Mouse (Mus musculus) hindbrain, postnatal 0 days (tissue): ENCODE measurements around the gene Palld. TPM values are rescaled to one million over a fixed set of nuclear protein-coding genes. Genes with fewer than 3 reads are reported as not detected.

Source experiments
- ATAC-seq: fragments of 200-750 bp; cut with Nextera tagmentation; 2 replicates; pipeline ENCODE4 v1.8.0; 2017; ENCODE audit warnings: mild to moderate bottlenecking, moderate TSS enrichment, moderate library complexity
- DNase-seq: peaks from one replicate; pipeline ENCODE4 v3.0.0-alpha.2; 2015; ENCODE audit warnings: low spot score
- H3K27ac ChIP-seq: fragments of 300-500 bp; sonication (generic); 2 replicates; pipeline ENCODE4 v1.5.1; 2014; ENCODE audit warnings: mild to moderate bottlenecking
- H3K27me3 ChIP-seq: fragments of 300-500 bp; sonication (generic); 2 replicates; pipeline ENCODE4 v1.6.1; 2014; ENCODE audit warnings: low read length, mixed read lengths; ENCODE audit not compliant: insufficient read depth
- H3K36me3 ChIP-seq: fragments of 300-500 bp; sonication (generic); 2 replicates; pipeline ENCODE4 v1.6.1; 2014; ENCODE audit warnings: low read length, mixed read lengths; ENCODE audit not compliant: insufficient read depth
- H3K4me1 ChIP-seq: fragments of 300-500 bp; sonication (generic); 2 replicates; pipeline ENCODE4 v1.6.1; 2014; ENCODE audit warnings: antibody characterized with exemption, low read length, mixed read lengths; ENCODE audit not compliant: insufficient read depth
- H3K4me2 ChIP-seq: fragments of 300-500 bp; sonication (generic); 2 replicates; pipeline ENCODE4 v1.6.1; 2014; ENCODE audit warnings: low read depth, mild to moderate bottlenecking, low read length, moderate library complexity, mixed read lengths
- H3K4me3 ChIP-seq: fragments of 300-500 bp; sonication (generic); 2 replicates; pipeline ENCODE4 v1.5.1; 2014; ENCODE audit warnings: low read length
- H3K9ac ChIP-seq: fragments of 300-500 bp; sonication (generic); replicated peaks from 2 replicates; pipeline ENCODE4 v1.6.1; 2014; ENCODE audit warnings: mild to moderate bottlenecking, low read length, moderate library complexity, mixed read lengths
- H3K9me3 ChIP-seq: fragments of 300-500 bp; sonication (generic); 2 replicates; pipeline ENCODE4 v1.6.1; 2016; ENCODE audit warnings: low read length, mixed read lengths
- CTCF ChIP-seq: IDR thresholded peaks from 2 replicates; pipeline ENCODE4 v1.5.1; 2016; ENCODE audit warnings: antibody characterized with exemption, control low read depth, low read depth
- WGBS: fragments of 180-500 bp; shearing (Covaris S2); extraction: QIAGEN DNeasy Blood & Tissue Kit; methylation state at CpG from one replicate; pipeline ENCODE4 v1.1.7; 2014; 5-methylcytosine and 5-hydroxymethylcytosine counted together
- polyA plus RNA-seq: library from polyadenylated mRNA; unstranded; fragments of >200 nt; fragmentation: Nextera tagmentation; extraction: Ambion mirVana; gene quantifications from 2 replicates; pipeline ENCODE4 v1.2.1, GENCODE M21; 2015
- total RNA-seq: library from RNA; depleted of rRNA; stranded (reverse); fragments of >200 nt; gene quantifications from 2 replicates; pipeline ENCODE4 v1.2.3, GENCODE M21; 2014

Palld gene
- total and polyA plus RNA-seq, 2 experiments from 2014 or later = 3.5 to 14.0 TPM

- no peak overlapping the region for H3K4me3 ChIP-seq
- H3K9ac ChIP-seq = no peak overlapping the region
- no peaks in the 10 kb centered on the region for H3K9me3 ChIP-seq
- H3K27ac ChIP-seq = no peak overlapping the region
- no peak overlapping the region for H3K4me2 ChIP-seq
- no peak for TF ChIP-seq CTCF
- no peaks in the 10 kb centered on the region for H3K4me1 ChIP-seq
- no peaks in the 10 kb centered on the region for H3K27me3 ChIP-seq
- no peaks in the 10 kb centered on the region for H3K36me3 ChIP-seq
- DNase-seq = no peak
- WGBS = 83% methylated on average over 5 of the region's 5 CpGs
- no peak for ATAC-seq
These were observed 369.7 kb downstream of the Palld start for GRCm38 (mm10) chr8:61532831-61533230.

- Histone ChIP-seq H3K27ac (no peak overlapping the region), H3K4me2 (no peak overlapping the region), H3K4me1 (no peaks in the 10 kb centered on the region), H3K4me3 (no peak overlapping the region), H3K9me3 (no peaks in the 10 kb centered on the region), H3K27me3 (no peaks in the 10 kb centered on the region), H3K9ac (no peak overlapping the region), H3K36me3 (no peaks in the 10 kb centered on the region)
- ATAC-seq (no peak), DNase-seq (no peak)
- 68% methylated on average over 22 of the region's 22 CpGs for WGBS
- peak; percentile 57 for TF ChIP-seq CTCF
These were observed 370.3 kb downstream of the Palld start for GRCm38 (mm10) chr8:61531944-61532795.

GRCm38 (mm10) chr8:61528642-61529041 lies 373.8 kb downstream of the Palld start:
- no peak overlapping the region for H3K9ac ChIP-seq
- no peak overlapping the region for H3K27ac ChIP-seq
- H3K27me3 ChIP-seq = no peaks in the 10 kb centered on the region
- H3K4me3 ChIP-seq = no peak overlapping the region
- DNase-seq = no peak
- no peaks in the 10 kb centered on the region for H3K9me3 ChIP-seq
- no peak overlapping the region for H3K4me2 ChIP-seq
- no peak for ATAC-seq
- TF ChIP-seq CTCF = no peak
- no peaks in the 10 kb centered on the region; the same call in 1 of the 2 replicates for H3K36me3 ChIP-seq
- WGBS = 65% methylated on average over 6 of the region's 6 CpGs
- no peaks in the 10 kb centered on the region for H3K4me1 ChIP-seq

DNA sequence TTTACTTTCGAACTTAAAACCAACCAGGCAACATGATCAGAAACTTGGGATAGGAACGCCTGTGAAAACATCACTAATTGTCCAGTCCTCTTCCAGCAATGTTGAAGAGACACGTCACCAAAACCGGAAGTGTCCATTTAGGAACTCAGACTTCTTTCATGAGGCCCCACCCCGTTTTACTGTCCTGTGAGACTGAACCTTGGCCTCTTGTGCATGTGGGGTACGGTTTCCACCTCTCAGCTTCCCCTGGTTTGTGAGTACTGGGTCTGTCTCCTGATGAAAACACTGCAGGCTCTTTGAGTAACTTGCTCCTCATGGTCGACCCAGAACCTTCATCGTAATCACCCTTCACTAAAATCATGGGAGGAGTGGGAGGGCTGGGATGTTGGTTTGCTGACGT lies 374.3 kb downstream of the Palld start:
- Histone ChIP-seq H3K4me3 (no peak overlapping the region), H3K9me3 (no peaks in the 10 kb centered on the region)
- ATAC-seq = no peak

GRCm38 (mm10) chr8:61527037-61527436 lies 375.5 kb downstream of the Palld start:
- DNase-seq = no peak
- WGBS = 89% methylated on average over 14 of the region's 14 CpGs
- Histone ChIP-seq H3K27ac (no peak overlapping the region), H3K4me1 (no peaks in the 10 kb centered on the region), H3K4me2 (no peak overlapping the region), H3K27me3 (no peaks in the 10 kb centered on the region), H3K4me3 (no peak overlapping the region), H3K9me3 (no peaks in the 10 kb centered on the region), H3K9ac (no peak overlapping the region), H3K36me3 (no peaks in the 10 kb centered on the region; the same call in 1 of the 2 replicates)
- no peak for TF ChIP-seq CTCF
- ATAC-seq = no peak

More for the DNA sequence above, 374.3 kb downstream of the Palld start:
- no peaks in the 10 kb centered on the region for H3K4me1 ChIP-seq
- no peak overlapping the region for H3K27ac ChIP-seq
- no peak for TF ChIP-seq CTCF
- H3K27me3 ChIP-seq = no peaks in the 10 kb centered on the region
- H3K9ac ChIP-seq = no peak overlapping the region
- 91% methylated on average over 9 of the region's 9 CpGs for WGBS
- H3K36me3 ChIP-seq = no peaks in the 10 kb centered on the region; the same call in 1 of the 2 replicates
- no peak overlapping the region for H3K4me2 ChIP-seq
- DNase-seq = no peak

GRCm38 (mm10) chr8:61522132-61522531 lies 380.4 kb downstream of the Palld start:
- Histone ChIP-seq H3K9me3 (no peaks in the 10 kb centered on the region), H3K27me3 (no peaks in the 10 kb centered on the region), H3K4me3 (no peak overlapping the region), H3K4me1 (no peaks in the 10 kb centered on the region), H3K36me3 (no peaks in the 10 kb centered on the region; the same call in 1 of the 2 replicates), H3K9ac (no peak overlapping the region), H3K4me2 (no peak overlapping the region), H3K27ac (no peak overlapping the region)
- DNase-seq (peak; percentile 69), ATAC-seq (no peak)
- WGBS = 3% methylated on average over 1 of the region's 1 CpGs
- TF ChIP-seq CTCF = peak; percentile 66

DNA sequence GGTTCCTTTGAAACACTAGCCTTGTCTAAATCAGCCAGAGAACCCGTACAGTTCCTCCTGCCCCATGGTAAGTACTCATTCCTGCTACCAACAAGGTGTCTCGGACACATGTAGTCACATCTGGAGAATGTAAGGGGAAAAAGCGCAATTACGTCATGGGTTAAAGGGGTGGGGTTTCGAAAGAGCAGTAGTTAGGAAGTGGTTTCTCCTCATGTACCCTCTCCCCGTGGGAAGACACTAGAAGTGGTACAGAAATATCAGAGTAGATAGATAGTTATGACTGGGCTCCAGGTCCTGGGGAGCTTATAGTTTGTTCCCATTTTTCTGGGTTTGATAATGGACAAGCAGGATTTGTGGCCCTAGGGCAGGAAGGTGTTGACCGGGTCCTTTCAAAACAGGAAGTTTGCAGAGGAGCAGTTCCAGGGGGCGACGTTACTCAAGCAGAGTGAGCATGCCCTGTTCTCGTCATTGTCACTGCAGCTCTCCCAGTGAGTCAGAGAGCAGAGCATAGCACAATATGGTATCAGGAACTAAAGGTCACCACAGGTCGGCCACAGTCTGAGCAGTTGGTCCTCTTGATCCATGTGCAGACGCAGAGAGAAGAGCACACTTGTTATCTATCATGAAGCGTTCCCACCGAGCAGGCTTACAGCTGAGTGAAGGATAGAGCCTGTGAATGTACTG lies 384.8 kb downstream of the Palld start:
- H3K4me3 ChIP-seq = no peak overlapping the region
- no peak for TF ChIP-seq CTCF
- no peaks in the 10 kb centered on the region for H3K9me3 ChIP-seq
- H3K4me2 ChIP-seq = no peak overlapping the region
- peaks cover 5% of the 10 kb centered on the region; the same call in 1 of the 2 replicates for H3K36me3 ChIP-seq
- WGBS = 78% methylated on average over 14 of the region's 14 CpGs
- peaks cover 4% of the 10 kb centered on the region; the same call in 1 of the 2 replicates for H3K4me1 ChIP-seq
- H3K27ac ChIP-seq = no peak overlapping the region
- no peaks in the 10 kb centered on the region for H3K27me3 ChIP-seq
- no peak for ATAC-seq
- no peak for DNase-seq
- H3K9ac ChIP-seq = no peak overlapping the region
